Mouse (Mus musculus) embryonic facial prominence, embryonic 12.5 days (tissue): ENCODE data around the gene Slc30a4. TPM values are rescaled to one million over a fixed set of nuclear protein-coding genes. Genes with fewer than 3 reads are reported as not detected.
A peak's percentile ranks its signal among the peaks of the same experiment; 100 is the strongest.

Source experiments
- ATAC-seq: fragments of 200-750 bp; cut with Nextera tagmentation; 2 replicates; pipeline ENCODE4 v1.8.0; 2017; ENCODE audit not compliant: insufficient number of reproducible peaks, insufficient read depth, low FRiP score, low TSS enrichment
- H3K27ac ChIP-seq: fragments of 300-500 bp; sonication (generic); 2 replicates; pipeline ENCODE4 v1.5.1; 2016; ENCODE audit warnings: mild to moderate bottlenecking
- H3K27me3 ChIP-seq: fragments of 300-500 bp; sonication (generic); 2 replicates; pipeline ENCODE4 v1.6.1; 2016; ENCODE audit warnings: mild to moderate bottlenecking, moderate library complexity
- H3K36me3 ChIP-seq: fragments of 300-500 bp; sonication (generic); 2 replicates; pipeline ENCODE4 v1.6.1; 2016; ENCODE audit warnings: mild to moderate bottlenecking
- H3K4me1 ChIP-seq: fragments of 300-500 bp; sonication (generic); 2 replicates; pipeline ENCODE4 v1.6.1; 2016
- H3K4me2 ChIP-seq: fragments of 300-500 bp; sonication (generic); replicated peaks from 2 replicates; pipeline ENCODE4 v1.6.1; 2016; ENCODE audit warnings: mild to moderate bottlenecking, moderate library complexity
- H3K4me3 ChIP-seq: fragments of 300-500 bp; sonication (generic); 2 replicates; pipeline ENCODE4 v1.5.1; 2016; ENCODE audit warnings: mild to moderate bottlenecking
- H3K9ac ChIP-seq: fragments of 300-500 bp; sonication (generic); 2 replicates; pipeline ENCODE4 v1.6.1; 2016; ENCODE audit warnings: mild to moderate bottlenecking, moderate library complexity
- H3K9me3 ChIP-seq: fragments of 300-500 bp; sonication (generic); 2 replicates; pipeline ENCODE4 v1.6.1; 2016; ENCODE audit warnings: mild to moderate bottlenecking, moderate library complexity
- WGBS: fragments of 180-500 bp; shearing (Covaris S2); methylation state at CpG from one replicate; pipeline ENCODE4 v1.1.7; 2016; 5-methylcytosine and 5-hydroxymethylcytosine counted together
- polyA plus RNA-seq: library from polyadenylated mRNA; unstranded; fragments of >200 nt; fragmentation: Nextera tagmentation; extraction: Ambion mirVana; gene quantifications from 2 replicates; pipeline ENCODE4 v1.2.1, GENCODE M21; 2016

The Slc30a4 gene
- polyA plus RNA-seq, 1 experiment from 2014 or later: 11.5 TPM

DNA sequence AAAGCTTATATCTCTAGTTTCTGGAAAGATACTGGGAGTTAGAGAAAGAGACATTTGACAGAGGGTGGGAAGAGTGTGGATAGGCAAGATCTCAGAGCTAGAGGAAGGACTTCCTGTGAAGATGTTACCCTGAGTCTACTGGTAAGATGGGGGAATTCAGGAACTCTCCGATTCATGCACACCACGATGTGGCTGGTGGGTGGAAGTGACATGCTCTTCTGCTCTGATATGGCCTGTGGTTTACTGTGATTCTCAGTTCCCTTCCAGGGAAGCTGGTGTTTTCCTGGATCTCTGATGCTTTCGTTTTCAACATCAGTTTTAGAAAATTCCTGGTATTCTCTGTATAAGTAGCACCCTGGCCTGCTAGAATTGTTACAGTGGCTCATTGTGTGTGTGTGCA, 9.4 kb upstream of the Slc30a4 start:
- Histone ChIP-seq H3K4me1 (no peaks in the 10 kb centered on the region), H3K9ac (no peak overlapping the region), H3K36me3 (no peaks in the 10 kb centered on the region), H3K9me3 (no peaks in the 10 kb centered on the region), H3K27ac (no peak overlapping the region), H3K4me2 (no peak overlapping the region), H3K27me3 (no peaks in the 10 kb centered on the region), H3K4me3 (no peak overlapping the region)
- ATAC-seq: no peak
- WGBS: 76% methylated on average over 3 of the region's 3 CpGs

DNA sequence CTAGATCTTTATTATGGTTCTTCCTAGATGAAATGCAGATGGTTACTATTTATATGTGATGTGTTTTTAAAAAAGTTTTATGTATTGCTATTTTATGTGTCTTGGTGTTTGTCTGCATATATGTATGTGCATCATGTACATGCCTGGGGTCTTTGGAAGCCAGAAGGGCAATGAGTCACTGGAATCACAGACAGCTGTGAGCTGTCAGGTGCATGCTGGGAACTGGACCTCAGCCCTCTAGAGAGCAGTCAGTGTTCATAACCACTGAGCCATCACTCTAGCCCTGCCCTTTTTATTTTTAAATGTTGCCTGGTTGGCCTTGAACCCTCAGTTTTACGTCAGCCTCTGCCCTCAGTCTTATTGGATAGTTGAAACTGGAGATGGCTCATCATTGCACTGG, 6.7 kb upstream of the Slc30a4 start:
- WGBS: 75% methylated on average over 1 of the region's 1 CpGs
- Histone ChIP-seq H3K4me1 (no peaks in the 10 kb centered on the region), H3K4me3 (no peak overlapping the region), H3K9ac (no peak overlapping the region), H3K9me3 (no peaks in the 10 kb centered on the region), H3K36me3 (no peaks in the 10 kb centered on the region), H3K27ac (no peak overlapping the region), H3K27me3 (no peaks in the 10 kb centered on the region), H3K4me2 (no peak overlapping the region)
- no peak for ATAC-seq

DNA sequence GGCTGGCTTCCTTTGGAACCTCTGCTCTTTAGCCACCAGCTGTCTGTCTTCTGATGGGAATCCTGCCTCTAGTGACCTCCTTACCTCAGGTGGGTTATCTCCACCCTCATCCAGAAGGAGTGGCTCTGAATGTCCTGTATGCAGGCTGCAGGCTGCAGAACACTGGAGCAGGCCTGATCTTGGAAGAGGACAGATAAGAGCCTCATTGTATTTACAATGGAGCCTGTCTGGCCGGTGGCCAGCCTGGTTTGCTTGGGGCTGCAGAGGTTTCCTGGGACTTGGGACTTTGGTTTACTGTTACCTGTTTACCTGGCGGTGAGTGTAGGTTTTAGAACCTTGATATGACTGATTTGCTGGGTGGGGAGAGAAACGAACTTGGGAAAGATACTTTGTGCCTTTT, 5.6 kb upstream of the Slc30a4 start:
- H3K4me3 ChIP-seq: no peak overlapping the region
- H3K36me3 ChIP-seq: no peaks in the 10 kb centered on the region
- no peak overlapping the region for H3K4me2 ChIP-seq
- ATAC-seq: no peak
- H3K4me1 ChIP-seq: no peaks in the 10 kb centered on the region
- no peaks in the 10 kb centered on the region for H3K9me3 ChIP-seq
- no peak overlapping the region for H3K9ac ChIP-seq
- no peak overlapping the region for H3K27ac ChIP-seq
- WGBS: 62% methylated on average over 3 of the region's 3 CpGs
- H3K27me3 ChIP-seq: no peaks in the 10 kb centered on the region

DNA sequence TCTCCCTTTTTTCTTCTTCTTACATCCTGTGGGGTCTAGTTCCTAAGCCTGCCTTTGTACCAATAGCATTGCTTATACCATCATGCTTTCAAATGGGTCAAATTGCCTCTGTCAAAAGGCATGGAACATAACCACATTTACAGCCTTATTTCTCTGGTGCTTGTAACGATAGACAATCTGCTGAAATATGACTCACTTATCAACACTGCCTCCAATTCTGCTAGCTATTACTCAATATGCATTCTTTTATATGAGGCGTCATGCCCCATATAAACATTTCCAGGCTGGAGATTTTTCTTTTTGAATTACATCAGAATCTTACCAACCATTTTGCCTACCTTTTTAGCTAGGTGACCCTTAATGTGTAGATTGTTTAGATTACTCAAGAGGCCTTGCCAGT, 2.1 kb upstream of the Slc30a4 start:
- no peak overlapping the region for H3K9ac ChIP-seq
- H3K9me3 ChIP-seq: no peaks in the 10 kb centered on the region
- H3K36me3 ChIP-seq: no peaks in the 10 kb centered on the region
- 76% methylated on average over 2 of the region's 2 CpGs for WGBS
- ATAC-seq: no peak
- H3K4me3 ChIP-seq: no peak overlapping the region
- H3K27ac ChIP-seq: no peak overlapping the region
- no peaks in the 10 kb centered on the region for H3K27me3 ChIP-seq
- peaks cover 8% of the 10 kb centered on the region for H3K4me1 ChIP-seq
- no peak overlapping the region for H3K4me2 ChIP-seq

DNA sequence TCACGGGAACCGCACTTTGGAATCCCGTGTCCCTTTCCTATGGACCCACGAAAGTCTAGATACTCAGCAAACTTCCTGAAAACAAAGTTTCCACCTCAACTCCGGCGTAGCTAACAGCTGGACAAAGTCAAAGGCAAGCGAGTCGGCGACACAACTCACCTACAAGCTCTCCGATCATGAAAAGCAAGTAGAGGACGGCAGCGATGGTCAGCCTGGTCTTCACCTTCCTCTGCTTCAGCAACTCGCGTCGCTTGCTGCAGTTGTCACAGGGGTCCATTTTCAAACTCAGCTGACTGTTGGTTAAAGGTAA, 637 bp downstream of the Slc30a4 start:
- peaks cover 8% of the 10 kb centered on the region for H3K4me1 ChIP-seq
- peak overlapping the region; percentile 82 for H3K4me3 ChIP-seq
- WGBS: under 1% methylated on average over 15 of the region's 15 CpGs
- 0 out of 2 replicates have a peak overlapping the region, but pooled peaks have one; percentile 65 for H3K27ac ChIP-seq
- no peaks in the 10 kb centered on the region for H3K9me3 ChIP-seq
- H3K9ac ChIP-seq: peak overlapping the region; percentile 78
- no peaks in the 10 kb centered on the region for H3K27me3 ChIP-seq
- no peak for ATAC-seq
- peak overlapping the region; percentile 76 for H3K4me2 ChIP-seq
- H3K36me3 ChIP-seq: no peaks in the 10 kb centered on the region

DNA sequence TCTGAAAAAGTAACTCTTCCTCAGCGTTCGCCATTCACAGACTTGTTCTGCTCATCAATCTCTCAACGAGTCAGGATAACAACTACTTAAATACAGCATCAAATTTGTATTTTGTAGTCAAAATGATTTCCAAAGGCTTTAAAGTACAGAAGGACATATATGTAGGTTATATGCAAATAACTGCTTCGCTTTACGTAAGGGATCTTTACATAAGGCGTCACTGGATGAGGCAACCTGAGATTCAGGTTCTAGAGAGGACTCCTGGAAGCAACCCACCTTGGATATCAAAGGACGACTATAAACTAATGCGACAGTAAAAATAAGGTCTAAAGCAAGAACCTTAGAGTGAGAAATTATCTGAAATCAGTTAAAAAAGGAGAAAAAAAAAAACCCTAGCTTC, 1.5 kb downstream of the Slc30a4 start:
- WGBS: 69% methylated on average over 8 of the region's 8 CpGs

DNA sequence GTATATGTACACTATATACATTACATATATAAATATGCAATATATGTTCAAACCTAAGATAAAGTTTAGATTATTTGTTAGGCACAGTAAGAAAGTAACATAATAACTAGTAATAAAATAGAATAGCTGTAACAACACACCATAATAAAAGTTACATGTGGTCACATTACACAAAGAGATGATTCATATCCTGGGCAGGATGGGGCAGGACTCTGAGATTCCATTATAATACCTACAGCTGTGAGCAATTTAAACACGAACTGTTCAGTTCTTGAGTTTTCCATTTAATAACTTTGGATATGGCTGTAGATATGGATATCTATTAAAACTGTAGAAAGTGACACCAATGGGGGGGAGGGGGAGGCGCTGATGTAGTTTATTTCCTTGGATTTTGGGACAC, 4.9 kb downstream of the Slc30a4 start:
- Histone ChIP-seq H3K9me3 (no peaks in the 10 kb centered on the region), H3K27me3 (no peaks in the 10 kb centered on the region), H3K4me2 (no peak overlapping the region), H3K36me3 (no peaks in the 10 kb centered on the region), H3K27ac (no peak overlapping the region), H3K4me3 (no peak overlapping the region), H3K9ac (no peak overlapping the region), H3K4me1 (peaks cover 8% of the 10 kb centered on the region)
- no peak for ATAC-seq
- WGBS: 60% methylated on average over 2 of the region's 2 CpGs

More for the DNA sequence above, 1.5 kb downstream of the Slc30a4 start:
- H3K4me1 ChIP-seq: peaks cover 8% of the 10 kb centered on the region
- H3K4me2 ChIP-seq: peak overlapping the region; percentile 76
- peak overlapping the region; percentile 24; the same call in 1 of the 2 replicates for H3K9ac ChIP-seq
- no peak overlapping the region for H3K27ac ChIP-seq
- no peak for ATAC-seq
- H3K9me3 ChIP-seq: no peaks in the 10 kb centered on the region
- no peaks in the 10 kb centered on the region for H3K27me3 ChIP-seq
- H3K36me3 ChIP-seq: no peaks in the 10 kb centered on the region
- peak overlapping the region; percentile 82; the same call in 1 of the 2 replicates for H3K4me3 ChIP-seq

DNA sequence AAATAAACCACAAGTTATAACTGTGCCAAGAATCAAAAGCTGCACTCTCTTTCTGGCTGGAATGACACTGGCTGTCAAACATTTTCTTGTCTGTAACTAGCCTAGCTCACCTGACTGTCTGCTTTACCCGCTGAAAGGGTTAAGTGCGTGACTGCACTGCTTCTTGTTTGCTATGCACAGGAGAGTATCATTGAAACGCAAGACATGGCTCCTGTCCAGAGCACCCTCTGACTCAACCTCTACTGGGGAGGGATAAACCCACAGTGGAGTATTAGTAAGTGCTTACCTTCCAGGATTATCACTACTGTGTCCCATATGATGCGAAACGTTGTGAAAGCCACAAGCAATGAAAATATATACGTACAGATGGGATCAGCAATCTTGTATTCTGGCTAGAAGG, 15.8 kb downstream of the Slc30a4 start:
- no peaks in the 10 kb centered on the region for H3K27me3 ChIP-seq
- ATAC-seq: no peak
- H3K4me2 ChIP-seq: no peak overlapping the region
- WGBS: 77% methylated on average over 6 of the region's 6 CpGs
- H3K27ac ChIP-seq: no peak overlapping the region
- H3K4me3 ChIP-seq: no peak overlapping the region
- no peak overlapping the region for H3K9ac ChIP-seq
- H3K36me3 ChIP-seq: no peaks in the 10 kb centered on the region
- no peaks in the 10 kb centered on the region for H3K4me1 ChIP-seq
- H3K9me3 ChIP-seq: peaks cover 6% of the 10 kb centered on the region

DNA sequence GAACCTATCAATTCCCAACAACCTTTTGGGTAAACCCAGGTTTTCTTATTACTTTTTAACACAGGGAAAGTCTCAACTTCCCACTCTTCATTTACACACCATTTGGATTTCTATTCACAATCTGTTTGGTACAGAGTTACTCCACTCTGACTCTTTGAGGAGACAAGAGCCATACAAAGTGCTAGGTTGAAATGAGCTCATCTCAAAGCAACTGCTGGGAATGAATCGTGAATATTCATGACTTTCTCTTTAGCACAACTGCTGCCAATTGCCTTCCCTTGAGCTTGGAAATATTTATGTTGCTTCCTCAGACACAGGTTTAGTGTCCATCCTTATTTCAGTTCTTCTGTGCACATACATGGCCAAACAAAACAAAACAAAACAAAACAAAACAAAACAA, 18.8 kb downstream of the Slc30a4 start:
- Histone ChIP-seq H3K27ac (no peak overlapping the region), H3K4me2 (no peak overlapping the region), H3K9ac (no peak overlapping the region), H3K4me1 (no peaks in the 10 kb centered on the region), H3K27me3 (no peaks in the 10 kb centered on the region), H3K36me3 (no peaks in the 10 kb centered on the region), H3K4me3 (no peak overlapping the region), H3K9me3 (peaks cover 11% of the 10 kb centered on the region)
- WGBS: 88% methylated on average over 1 of the region's 1 CpGs
- ATAC-seq: no peak

DNA sequence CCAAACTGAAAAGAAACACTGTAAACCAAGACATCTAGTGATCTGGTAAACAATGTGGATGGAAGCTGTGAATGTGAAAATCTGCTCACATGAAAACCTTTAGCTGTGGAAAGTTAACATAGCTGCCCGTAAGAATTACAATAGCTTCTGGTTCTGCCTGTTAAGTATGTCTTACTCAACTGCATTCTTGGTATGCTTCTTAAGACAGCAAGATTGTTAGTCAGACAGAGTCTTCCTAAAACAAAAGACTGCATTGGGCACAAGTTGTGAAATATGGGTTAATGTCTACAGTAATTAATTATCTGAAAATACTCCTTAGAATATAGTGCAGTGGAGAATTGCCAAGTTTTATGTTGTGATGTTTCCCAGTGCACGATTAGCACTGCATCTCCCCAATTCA, 19.9 kb downstream of the Slc30a4 start:
- Histone ChIP-seq H3K27me3 (no peaks in the 10 kb centered on the region), H3K4me1 (no peaks in the 10 kb centered on the region), H3K27ac (no peak overlapping the region), H3K36me3 (no peaks in the 10 kb centered on the region), H3K4me3 (no peak overlapping the region), H3K9me3 (peaks cover 11% of the 10 kb centered on the region), H3K9ac (no peak overlapping the region), H3K4me2 (no peak overlapping the region)
- WGBS: 87% methylated on average over 2 of the region's 2 CpGs
- ATAC-seq: no peak

DNA sequence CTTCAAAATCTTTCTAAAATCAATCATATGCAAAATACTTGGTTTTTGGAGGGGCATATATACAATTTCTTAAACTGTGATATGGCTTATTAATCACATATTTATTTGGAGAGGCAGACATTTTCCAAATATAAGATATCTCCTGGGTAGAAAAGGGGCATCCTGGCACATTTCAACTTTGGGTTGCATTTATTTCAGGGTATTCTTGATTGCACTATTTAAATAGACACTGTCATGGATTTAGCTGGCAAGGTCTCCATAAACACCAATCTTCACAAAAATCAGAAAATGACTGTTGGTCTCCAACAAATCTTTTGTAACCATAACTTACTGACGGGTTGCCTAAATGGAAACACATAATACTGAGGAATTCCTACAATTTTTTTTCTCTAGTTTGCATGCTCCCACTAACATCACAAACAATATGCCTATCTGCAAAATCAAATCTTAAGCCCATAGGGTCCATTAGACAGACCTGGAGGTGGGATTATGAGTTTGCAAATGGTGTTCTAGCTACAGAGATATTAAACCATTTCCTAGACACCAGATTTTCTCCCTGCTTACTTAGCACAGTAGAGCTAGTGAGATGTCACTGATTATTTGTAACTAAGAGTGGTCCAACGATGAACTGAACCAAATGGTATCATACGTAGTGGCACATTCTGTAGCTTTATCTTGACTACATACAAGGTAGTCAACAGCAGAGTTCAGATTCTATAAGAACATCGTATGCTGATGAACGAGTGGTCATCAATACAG, 20.9 kb downstream of the Slc30a4 start:
- Histone ChIP-seq H3K4me3 (no peak overlapping the region), H3K27me3 (no peaks in the 10 kb centered on the region), H3K36me3 (no peaks in the 10 kb centered on the region), H3K9ac (no peak overlapping the region), H3K4me2 (no peak overlapping the region), H3K27ac (no peak overlapping the region), H3K9me3 (peaks cover 11% of the 10 kb centered on the region), H3K4me1 (no peaks in the 10 kb centered on the region)
- 0 out of 2 replicates have a peak, but pooled peaks have one; percentile 64 for ATAC-seq
- WGBS: 84% methylated on average over 5 of the region's 5 CpGs

DNA sequence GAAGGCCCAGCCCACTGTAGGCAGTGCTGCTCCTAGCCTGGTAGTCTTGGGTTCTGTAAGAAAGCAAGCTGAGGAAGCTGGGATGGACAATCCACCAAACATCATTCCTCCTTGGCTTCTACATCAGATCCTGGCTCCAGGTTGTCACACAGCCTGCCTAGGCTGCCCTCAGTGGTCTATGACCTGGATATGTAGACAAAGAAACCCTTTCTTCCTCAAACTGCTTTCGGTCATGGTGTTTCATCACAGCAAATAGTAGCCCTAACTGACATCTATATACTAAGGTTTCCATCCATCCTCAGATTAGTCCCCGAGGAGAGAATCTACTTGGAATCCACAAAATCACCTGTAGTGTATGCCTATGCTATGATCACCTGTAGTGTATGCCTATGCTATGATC, 27.3 kb downstream of the Slc30a4 start:
- WGBS: 91% methylated on average over 2 of the region's 2 CpGs
- H3K27me3 ChIP-seq: 0 out of 2 replicates have a peak, but pooled peaks cover 2% of the 10 kb centered on the region
- no peak overlapping the region for H3K4me3 ChIP-seq
- no peak overlapping the region for H3K27ac ChIP-seq
- H3K4me2 ChIP-seq: no peak overlapping the region
- ATAC-seq: no peak
- no peaks in the 10 kb centered on the region for H3K36me3 ChIP-seq
- H3K9ac ChIP-seq: no peak overlapping the region
- H3K4me1 ChIP-seq: no peaks in the 10 kb centered on the region
- no peaks in the 10 kb centered on the region for H3K9me3 ChIP-seq
